Mouse (Mus musculus) kidney, postnatal 0 days (tissue): ENCODE measurements at regions not wholly inside any gene's neighbourhood (a gene's known extent, or its start where the extent isn't known, plus 50 kb on each side); places are given as distances from the start of the nearest gene placed in this dataset.

Source experiments
- ATAC-seq: fragments of 200-750 bp; cut with Nextera tagmentation; replicated peaks from 2 replicates; pipeline ENCODE4 v1.8.0; 2017; ENCODE audit warnings: low read depth, moderate number of reproducible peaks, moderate TSS enrichment, moderate library complexity; ENCODE audit not compliant: low FRiP score
- DNase-seq: peaks from one replicate; pipeline ENCODE4 v3.0.0-alpha.2; 2016; ENCODE audit warnings: low spot score
- H3K27ac ChIP-seq: fragments of 300-500 bp; sonication (generic); 2 replicates; pipeline ENCODE4 v1.5.1; 2014; ENCODE audit warnings: mild to moderate bottlenecking
- H3K27me3 ChIP-seq: fragments of 300-500 bp; sonication (generic); 2 replicates; pipeline ENCODE4 v1.6.1; 2014; ENCODE audit warnings: low read length, mixed read lengths; ENCODE audit not compliant: insufficient read depth
- H3K36me3 ChIP-seq: fragments of 300-500 bp; sonication (generic); 2 replicates; pipeline ENCODE4 v1.6.1; 2014; ENCODE audit warnings: low read length, mixed read lengths; ENCODE audit not compliant: insufficient read depth
- H3K4me1 ChIP-seq: fragments of 300-500 bp; sonication (generic); replicated peaks from 2 replicates; pipeline ENCODE4 v1.6.1; 2014; ENCODE audit warnings: antibody characterized with exemption, low read length, mixed read lengths; ENCODE audit not compliant: insufficient read depth
- H3K4me2 ChIP-seq: fragments of 300-500 bp; sonication (generic); 2 replicates; pipeline ENCODE4 v1.6.1; 2014; ENCODE audit warnings: mild to moderate bottlenecking, low read length, moderate library complexity, mixed read lengths
- H3K4me3 ChIP-seq: fragments of 300-500 bp; sonication (generic); replicated peaks from 2 replicates; pipeline ENCODE4 v1.5.1; 2014; ENCODE audit warnings: low read depth, low read length
- H3K9ac ChIP-seq: fragments of 300-500 bp; sonication (generic); 2 replicates; pipeline ENCODE4 v1.6.1; 2014; ENCODE audit warnings: low read depth, low read length
- H3K9me3 ChIP-seq: fragments of 300-500 bp; sonication (generic); replicated peaks from 2 replicates; pipeline ENCODE4 v1.6.1; 2016; ENCODE audit warnings: low read length, inconsistent platforms, mixed read lengths
- CTCF ChIP-seq: IDR thresholded peaks from 2 replicates; pipeline ENCODE4 v1.5.1; 2016; ENCODE audit warnings: antibody characterized with exemption, low read depth, mild to moderate bottlenecking, moderate library complexity
- WGBS: fragments of 180-500 bp; shearing (Covaris S2); extraction: QIAGEN DNeasy Blood & Tissue Kit; methylation state at CpG from one replicate; pipeline ENCODE4 v1.1.7; 2014; 5-methylcytosine and 5-hydroxymethylcytosine counted together

DNA sequence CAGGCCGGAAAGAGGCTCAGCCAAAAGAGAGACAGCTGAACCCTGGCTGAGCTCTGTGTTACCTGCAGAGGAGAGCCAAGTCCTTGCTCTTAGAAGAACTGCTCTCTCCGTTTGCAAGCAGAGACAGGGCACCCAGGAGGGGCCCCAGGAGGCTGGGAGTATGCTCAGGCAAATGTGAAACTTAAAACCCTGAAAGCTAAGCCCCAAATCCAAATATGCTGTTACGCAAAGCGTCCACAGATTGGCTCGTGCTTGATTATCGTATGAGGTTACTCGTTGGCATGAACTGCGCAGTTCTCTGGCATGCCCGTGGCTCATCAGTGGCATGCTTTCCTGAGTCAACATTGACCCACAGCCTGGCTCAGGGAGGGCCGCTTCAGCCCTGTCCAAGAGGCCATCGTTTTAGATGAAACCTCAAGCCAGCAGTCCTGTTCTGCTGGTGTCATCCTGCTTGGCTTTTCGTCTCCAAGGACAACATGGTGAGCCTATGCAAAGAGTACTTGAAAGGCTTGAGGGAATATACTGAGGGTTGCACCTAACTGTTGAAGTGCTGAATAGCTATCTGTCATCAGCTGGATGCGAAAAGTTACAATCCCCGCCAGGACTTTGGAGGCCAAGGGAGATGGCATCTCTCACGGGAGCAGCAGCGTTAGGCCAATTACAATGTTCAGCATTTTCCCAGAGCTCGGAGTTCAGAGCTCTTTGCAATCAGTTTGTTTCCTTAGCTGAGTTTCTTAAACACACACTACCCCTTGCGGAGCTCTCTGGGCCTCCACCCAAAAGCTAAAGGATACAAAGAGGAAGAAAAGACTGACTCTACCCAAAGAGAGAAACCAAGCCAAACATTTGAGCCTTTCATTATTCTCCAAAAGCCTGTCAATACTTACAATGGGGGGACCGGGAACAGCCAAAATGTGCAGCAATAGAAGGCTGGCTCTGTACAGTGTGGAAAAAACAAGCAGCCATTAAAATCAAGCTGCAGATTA lies 120.8 kb upstream of the Smim15 start:
- Histone ChIP-seq H3K4me3 (no peak overlapping the region), H3K36me3 (no peaks in the 10 kb centered on the region), H3K27ac (no peak overlapping the region), H3K4me1 (no peaks in the 10 kb centered on the region), H3K9me3 (no peaks in the 10 kb centered on the region), H3K9ac (no peak overlapping the region), H3K4me2 (no peak overlapping the region), H3K27me3 (no peaks in the 10 kb centered on the region)
- WGBS = 52% methylated on average over 19 of the region's 19 CpGs
- no peak for ATAC-seq
- no peak for TF ChIP-seq CTCF
- DNase-seq = no peak

DNA sequence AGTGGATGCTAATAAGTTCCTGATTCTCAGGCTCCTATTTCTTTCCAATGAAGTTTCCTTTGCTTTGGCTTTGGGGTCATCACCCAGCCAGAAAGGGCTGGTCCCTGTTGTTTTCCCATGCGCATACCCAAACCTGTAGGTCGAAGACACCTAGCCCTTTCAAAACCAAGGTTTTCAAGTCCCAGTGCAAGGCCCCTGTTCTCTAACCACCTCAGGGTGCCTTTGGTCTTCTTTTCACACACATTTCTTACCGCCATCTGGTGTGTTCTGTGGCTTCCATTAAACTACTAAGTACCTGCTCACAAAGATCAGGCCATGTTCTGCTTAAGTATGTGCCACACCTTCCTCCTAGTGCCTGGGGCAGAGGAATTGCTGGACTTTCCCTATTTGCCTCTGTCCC lies 124.8 kb upstream of the Smim15 start:
- WGBS = 80% methylated on average over 3 of the region's 3 CpGs

DNA sequence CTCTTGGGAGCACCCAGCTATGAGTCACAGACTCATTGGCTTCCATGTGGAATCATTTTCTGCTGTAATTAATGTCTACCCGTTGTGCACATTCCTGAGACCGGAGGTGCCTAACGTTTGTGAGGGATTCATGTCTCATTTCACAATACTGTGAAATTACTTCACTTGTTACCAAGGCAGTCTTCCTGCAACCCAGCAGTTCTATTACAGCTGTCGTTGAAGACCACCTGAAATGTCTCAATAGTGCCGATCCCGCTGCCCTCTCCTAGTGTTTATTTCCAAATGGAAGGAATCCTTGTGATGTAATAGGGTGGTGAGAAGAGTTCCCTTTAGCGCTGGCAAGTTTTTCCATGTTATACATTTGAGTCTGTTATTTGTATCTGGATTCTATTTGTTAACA lies 125.8 kb upstream of the Smim15 start:
- no peaks in the 10 kb centered on the region for H3K4me1 ChIP-seq
- H3K9me3 ChIP-seq = no peaks in the 10 kb centered on the region
- WGBS = 73% methylated on average over 7 of the region's 7 CpGs
- H3K27ac ChIP-seq = no peak overlapping the region
- no peak overlapping the region for H3K9ac ChIP-seq
- H3K27me3 ChIP-seq = no peaks in the 10 kb centered on the region
- H3K4me3 ChIP-seq = no peak overlapping the region
- H3K4me2 ChIP-seq = no peak overlapping the region
- TF ChIP-seq CTCF = no peak
- H3K36me3 ChIP-seq = no peaks in the 10 kb centered on the region
- no peak for DNase-seq
- ATAC-seq = no peak

More for the DNA sequence above, 124.8 kb upstream of the Smim15 start:
- no peaks in the 10 kb centered on the region for H3K27me3 ChIP-seq
- H3K4me2 ChIP-seq = no peak overlapping the region
- no peaks in the 10 kb centered on the region for H3K4me1 ChIP-seq
- no peaks in the 10 kb centered on the region for H3K9me3 ChIP-seq
- no peak overlapping the region for H3K9ac ChIP-seq
- ATAC-seq = no peak
- no peaks in the 10 kb centered on the region for H3K36me3 ChIP-seq
- no peak for TF ChIP-seq CTCF
- no peak for DNase-seq
- no peak overlapping the region for H3K27ac ChIP-seq
- H3K4me3 ChIP-seq = no peak overlapping the region

DNA sequence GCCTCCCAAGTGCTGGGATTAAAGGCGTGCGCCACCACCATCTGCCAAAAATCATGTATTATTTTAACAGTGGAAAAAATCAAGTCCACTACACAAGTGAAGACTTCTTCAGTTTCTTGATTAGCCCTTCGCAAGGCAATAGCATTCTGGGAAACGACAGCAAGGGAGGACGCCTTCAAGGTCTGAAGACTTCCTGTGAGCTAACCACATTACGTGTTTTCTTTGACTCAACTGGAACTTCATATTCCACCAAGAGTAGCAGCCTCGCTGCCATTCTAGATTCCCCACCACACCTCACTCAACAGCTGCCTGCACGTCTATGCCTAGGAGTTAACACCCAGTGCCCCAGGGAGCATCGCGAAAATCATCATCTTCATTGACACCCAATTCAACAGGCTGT lies 126.2 kb upstream of the Smim15 start:
- TF ChIP-seq CTCF = no peak
- no peak for DNase-seq
- Histone ChIP-seq H3K9ac (no peak overlapping the region), H3K4me3 (no peak overlapping the region), H3K9me3 (no peaks in the 10 kb centered on the region), H3K27me3 (no peaks in the 10 kb centered on the region), H3K4me2 (no peak overlapping the region), H3K36me3 (no peaks in the 10 kb centered on the region), H3K4me1 (no peaks in the 10 kb centered on the region), H3K27ac (no peak overlapping the region)
- no peak for ATAC-seq
- WGBS = 91% methylated on average over 10 of the region's 10 CpGs

DNA sequence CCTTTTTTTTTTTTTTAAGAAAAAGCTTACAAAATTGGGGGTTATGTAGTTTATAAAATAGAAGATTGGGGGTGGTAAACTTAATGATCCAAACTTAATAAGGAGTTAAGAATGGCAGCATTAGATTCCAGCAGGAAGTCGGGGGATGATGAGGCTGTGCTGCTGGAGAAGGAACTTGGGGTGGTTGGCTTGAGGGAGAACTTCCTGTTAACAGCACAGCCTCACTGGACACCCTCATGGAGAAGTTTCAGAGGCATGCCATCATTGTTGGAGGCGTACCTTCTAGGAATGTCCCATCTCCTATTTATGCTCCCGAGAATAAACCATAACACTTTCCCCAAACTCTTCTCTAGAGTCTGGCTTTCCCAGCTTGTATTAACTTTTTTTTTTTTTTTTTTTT lies 126.7 kb upstream of the Smim15 start:
- ATAC-seq = no peak
- 84% methylated on average over 3 of the region's 3 CpGs for WGBS
- no peaks in the 10 kb centered on the region for H3K27me3 ChIP-seq

DNA sequence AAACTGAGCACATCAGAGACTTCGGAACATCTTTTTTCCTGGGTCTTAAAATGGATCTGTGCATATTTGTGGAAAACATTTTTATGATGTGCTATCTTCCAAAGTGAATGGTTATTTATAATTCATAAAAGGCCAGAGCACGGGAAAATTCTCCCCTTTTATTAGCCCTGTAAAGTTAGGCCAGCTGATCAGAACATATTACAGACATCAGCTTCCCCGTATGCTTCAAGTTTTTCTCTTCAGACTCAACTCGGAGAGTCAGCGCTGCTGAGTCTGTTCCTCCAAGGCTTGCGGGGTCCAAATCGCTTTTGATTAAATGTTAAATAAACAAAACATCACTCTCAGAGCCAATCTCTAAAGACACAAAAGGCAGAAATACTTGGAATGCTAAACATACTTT lies 134.1 kb upstream of the Smim15 start:
- Histone ChIP-seq H3K4me1 (no peaks in the 10 kb centered on the region), H3K27ac (no peak overlapping the region), H3K4me2 (no peak overlapping the region), H3K36me3 (no peaks in the 10 kb centered on the region), H3K27me3 (no peaks in the 10 kb centered on the region), H3K4me3 (no peak overlapping the region), H3K9me3 (no peaks in the 10 kb centered on the region), H3K9ac (no peak overlapping the region)
- no peak for ATAC-seq
- WGBS = 55% methylated on average over 7 of the region's 7 CpGs
- peak; percentile 57 for DNase-seq
- no peak for TF ChIP-seq CTCF

More for the DNA sequence above, 126.7 kb upstream of the Smim15 start:
- Histone ChIP-seq H3K9me3 (no peaks in the 10 kb centered on the region), H3K4me1 (no peaks in the 10 kb centered on the region), H3K27ac (no peak overlapping the region), H3K9ac (no peak overlapping the region), H3K4me3 (no peak overlapping the region), H3K36me3 (no peaks in the 10 kb centered on the region), H3K4me2 (no peak overlapping the region)
- TF ChIP-seq CTCF = no peak
- no peak for DNase-seq
